Mouse (Mus musculus): ENCODE measurements around the gene Hoxb5. TPM values are rescaled to one million over a fixed set of nuclear protein-coding genes. Genes with fewer than 3 reads are reported as not detected.
A peak's percentile ranks its signal among the peaks of the same experiment; 100 is the strongest.

Gene Hoxb5
- total RNA-seq, 4 experiments from 2014 or later, result 0.29 to 0.49 (median 0.37) TPM

- DNase-seq (ENCODE audit: low spot score in 2 of 2), result no peak
Measured at GRCm38 (mm10) chr11:96286739-96287385, 16.3 kb upstream of the Hoxb5 start.

- DNase-seq (ENCODE audit: low spot score in 2 of 2), result no peak
Measured at GRCm38 (mm10) chr11:96287411-96287810, 15.7 kb upstream of the Hoxb5 start.

GRCm38 (mm10) chr11:96288455-96289221 is 14.5 kb upstream of the Hoxb5 start:
- no peak for DNase-seq (ENCODE audit: low spot score in 2 of 2)

- DNase-seq (ENCODE audit: low spot score in 2 of 2), result no peak
Measured at GRCm38 (mm10) chr11:96289293-96289692, 13.8 kb upstream of the Hoxb5 start.

- DNase-seq (ENCODE audit: low spot score in 2 of 2), result no peak
Measured at GRCm38 (mm10) chr11:96289837-96290236, 13.3 kb upstream of the Hoxb5 start.

DNA sequence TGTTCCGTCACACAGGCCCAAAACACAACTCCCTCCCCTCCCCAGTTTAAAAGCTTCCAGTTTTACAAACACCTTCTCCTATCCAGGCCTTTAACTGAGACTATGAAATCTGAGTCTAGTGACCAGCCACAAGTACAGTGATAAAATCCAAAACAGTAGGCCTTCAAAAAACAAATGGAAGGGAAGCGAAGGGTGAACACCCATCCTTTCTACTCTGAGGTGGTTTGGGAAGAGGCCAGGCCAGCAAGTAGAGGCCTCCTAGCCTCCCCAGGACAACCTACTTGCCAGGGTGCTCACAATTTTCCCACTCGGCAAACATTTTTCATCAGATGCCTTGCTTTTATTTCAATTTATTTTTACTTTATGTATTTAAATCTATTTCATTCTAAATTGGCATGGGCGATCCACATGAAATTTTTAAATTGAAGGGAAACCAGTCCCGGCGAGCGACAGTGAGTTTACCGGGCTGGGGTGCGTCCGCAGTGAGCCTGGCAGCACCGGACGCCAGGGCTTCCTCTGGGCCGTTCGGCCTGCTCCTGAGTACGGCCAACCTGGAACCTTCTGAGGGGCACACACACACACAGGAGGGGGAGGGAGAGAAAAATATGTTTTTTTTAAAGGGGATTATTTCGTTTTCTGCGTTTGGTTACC is 12.3 kb upstream of the Hoxb5 start:
- no peak for DNase-seq (ENCODE audit: low spot score in 2 of 2)

DNA sequence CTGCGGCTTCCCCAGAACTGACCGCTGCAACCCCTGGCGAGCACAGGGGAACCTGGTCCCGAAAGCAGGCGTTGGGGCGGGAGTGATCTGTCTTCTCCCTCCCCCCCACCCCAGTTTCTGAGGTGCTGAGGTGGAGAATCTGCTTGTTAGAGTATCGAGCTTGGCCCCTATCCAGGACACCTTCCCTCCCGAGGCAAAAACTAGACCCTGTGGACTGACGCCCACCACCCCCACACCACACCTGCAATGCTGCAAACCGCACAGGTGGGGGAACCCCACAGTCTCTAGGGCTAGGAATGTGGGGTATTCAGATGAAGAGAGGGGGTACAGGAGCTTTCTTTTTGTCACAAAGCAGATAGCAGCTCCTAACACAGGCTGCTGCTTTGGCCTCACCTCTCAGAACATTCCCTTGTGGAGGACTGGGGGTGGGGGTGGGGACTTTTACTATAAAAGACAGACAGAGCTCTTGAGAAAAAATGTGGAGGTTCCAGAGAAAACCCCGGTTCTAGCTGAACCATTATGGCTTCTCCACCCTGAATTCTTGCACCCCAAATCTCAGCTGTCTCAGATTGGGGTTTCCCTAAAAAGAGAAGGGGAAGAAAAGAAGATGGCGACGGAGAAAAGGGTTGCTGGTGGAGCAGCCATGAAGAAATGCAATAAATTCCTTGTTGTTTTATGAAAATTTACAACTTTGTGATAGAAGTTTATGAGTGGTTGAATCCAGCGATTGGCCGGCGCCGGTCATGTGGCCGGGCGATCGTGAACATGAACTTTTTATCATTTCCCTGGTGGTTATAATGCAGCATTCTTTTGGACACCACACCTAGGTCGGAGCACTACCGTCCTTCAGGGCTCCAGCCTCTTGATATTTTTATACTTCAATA is 11.2 kb upstream of the Hoxb5 start, which contains the start of gene Hoxb6:
Gene Hoxb6, plus strand, starts transcription at position 796 of the 884 bp plus-strand sequence.
- DNase-seq (ENCODE audit: low spot score in 2 of 2), result no peak

DNA sequence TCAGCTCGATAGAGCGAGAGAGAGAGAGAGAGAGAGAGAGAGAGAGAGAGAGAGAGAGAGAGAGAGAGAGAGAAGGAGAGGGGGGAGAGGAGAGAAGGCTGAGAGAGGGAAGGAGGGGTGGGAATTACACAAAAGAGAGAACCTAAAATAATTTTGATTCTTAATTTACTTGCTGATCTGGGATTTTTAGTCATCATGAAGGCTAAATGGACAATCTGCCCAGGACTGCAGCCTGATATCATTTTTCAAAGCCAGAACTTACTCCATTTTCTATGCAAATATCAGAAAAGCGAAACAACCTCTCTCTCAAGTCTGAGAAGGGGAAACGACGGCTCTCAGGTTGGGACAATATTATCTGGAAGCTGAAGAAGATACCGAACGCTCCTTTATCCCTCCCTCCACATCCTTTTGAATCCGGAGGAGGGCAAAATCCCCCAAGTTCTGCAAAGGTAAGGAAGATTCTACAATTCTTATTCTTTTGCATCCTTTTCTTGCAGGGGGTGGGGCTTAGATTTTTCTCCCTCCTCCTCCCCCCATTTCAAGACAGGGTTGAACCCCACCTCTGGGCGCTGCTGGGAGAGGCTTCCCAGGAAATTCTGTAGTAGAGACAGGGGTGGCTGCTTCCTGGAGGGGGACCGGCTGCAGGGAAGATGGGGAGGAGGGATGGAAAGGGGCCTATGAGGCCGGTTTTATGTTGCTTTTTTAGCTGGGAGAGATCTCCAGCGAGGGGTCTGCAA is 10.4 kb upstream of the Hoxb5 start:
- DNase-seq (ENCODE audit: low spot score in 2 of 2), result no peak

GRCm38 (mm10) chr11:96293302-96293921 is 9.7 kb upstream of the Hoxb5 start:
- no peak for DNase-seq (ENCODE audit: low spot score in 2 of 2)

GRCm38 (mm10) chr11:96294245-96295091 is 8.7 kb upstream of the Hoxb5 start:
- peak in 1 of 2 experiments; percentile 35 for DNase-seq (ENCODE audit: low spot score in 2 of 2)

DNA sequence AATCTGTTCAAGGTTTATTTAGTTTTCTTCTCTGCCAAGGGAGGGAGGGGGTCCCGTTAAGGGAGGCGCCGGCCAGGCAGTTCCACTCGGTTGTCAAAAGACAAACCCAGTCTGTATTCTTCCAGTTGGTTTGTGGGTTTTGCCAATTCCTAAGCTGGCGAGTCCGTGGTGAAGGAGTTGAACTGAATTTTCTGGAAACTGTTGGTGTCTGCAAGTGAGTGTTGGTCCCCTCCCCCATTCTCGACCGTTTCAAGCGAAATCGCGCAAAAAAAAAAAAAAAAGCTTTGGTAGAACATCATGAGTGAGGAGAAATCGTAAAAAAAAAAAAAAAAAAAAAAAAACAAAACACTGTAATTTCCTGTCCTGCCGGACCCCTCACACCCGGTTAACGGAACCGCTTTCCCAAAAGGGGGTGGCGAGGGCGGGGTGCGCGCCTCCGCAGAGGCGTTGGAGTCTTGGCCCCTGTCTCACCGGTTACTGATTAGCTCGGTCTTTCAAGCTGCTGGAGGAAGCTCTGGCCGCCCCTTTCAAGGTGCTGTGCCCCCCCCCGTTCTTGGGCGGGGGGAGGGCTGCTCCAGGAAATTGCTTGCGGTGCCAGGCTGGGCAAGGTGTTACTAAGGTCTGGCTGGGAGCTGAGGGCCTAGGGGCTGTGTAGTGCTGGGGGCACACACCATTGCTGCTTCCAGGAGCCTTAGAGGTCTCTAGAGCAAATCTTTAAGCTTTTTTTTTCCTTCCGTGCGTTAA is 7.9 kb upstream of the Hoxb5 start:
- DNase-seq (ENCODE audit: low spot score in 2 of 2), result no peak

DNA sequence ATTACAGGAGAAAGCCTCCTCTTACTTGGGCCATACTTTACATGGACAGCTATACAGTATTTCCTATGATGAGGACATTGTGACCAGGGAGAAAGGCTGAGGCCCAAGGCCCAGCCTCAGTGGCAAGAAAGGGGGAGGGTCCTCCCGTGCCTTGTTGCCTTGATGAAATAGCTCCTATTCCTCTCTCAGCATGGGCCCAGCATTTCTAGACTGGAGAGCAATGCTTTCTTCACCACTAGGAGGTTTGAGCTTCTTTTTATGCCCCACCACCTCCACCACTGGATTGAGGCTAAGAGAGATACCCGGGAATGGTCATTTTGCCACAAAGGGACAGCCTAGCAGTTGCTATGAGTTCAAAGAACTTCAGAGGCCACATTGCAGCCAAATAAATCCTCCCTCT is 6.1 kb upstream of the Hoxb5 start:
- DNase-seq (ENCODE audit: low spot score in 2 of 2), result no peak

- no peak for DNase-seq (ENCODE audit: low spot score in 2 of 2)
Measured at GRCm38 (mm10) chr11:96297428-96297827, 5.7 kb upstream of the Hoxb5 start.

DNA sequence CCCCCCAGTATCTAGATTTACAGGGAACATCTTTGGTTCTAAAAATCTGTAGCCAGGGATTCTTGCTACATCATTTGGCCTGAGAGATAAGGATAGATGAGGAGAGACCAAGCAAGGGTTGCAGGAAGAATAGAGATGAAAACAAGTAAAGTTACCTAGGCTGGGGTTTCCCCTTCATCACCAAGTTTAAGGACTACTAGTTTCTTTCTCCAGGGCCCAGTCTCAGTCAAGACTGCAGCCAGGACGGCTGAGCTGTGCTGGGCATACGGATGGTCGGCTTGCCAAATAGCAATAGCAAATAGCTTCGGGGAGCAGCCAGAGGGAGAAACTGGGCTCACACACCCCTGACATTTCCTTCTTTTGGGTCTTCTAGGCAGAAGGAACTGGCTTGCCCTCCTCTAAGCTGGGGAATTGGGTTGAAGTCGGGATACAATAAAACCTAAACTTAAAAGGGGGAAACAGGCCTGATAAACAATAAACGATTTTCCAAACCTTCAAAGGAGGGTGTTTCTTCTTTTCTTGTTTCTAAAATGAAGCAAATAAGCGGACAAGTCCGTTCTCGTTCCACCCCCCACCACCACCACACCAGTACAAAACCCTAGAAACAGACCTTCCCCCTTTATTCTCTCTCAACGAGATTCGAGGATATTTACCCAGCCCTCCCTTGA is 5.0 kb upstream of the Hoxb5 start:
- no peak for DNase-seq (ENCODE audit: low spot score in 2 of 2)

DNA sequence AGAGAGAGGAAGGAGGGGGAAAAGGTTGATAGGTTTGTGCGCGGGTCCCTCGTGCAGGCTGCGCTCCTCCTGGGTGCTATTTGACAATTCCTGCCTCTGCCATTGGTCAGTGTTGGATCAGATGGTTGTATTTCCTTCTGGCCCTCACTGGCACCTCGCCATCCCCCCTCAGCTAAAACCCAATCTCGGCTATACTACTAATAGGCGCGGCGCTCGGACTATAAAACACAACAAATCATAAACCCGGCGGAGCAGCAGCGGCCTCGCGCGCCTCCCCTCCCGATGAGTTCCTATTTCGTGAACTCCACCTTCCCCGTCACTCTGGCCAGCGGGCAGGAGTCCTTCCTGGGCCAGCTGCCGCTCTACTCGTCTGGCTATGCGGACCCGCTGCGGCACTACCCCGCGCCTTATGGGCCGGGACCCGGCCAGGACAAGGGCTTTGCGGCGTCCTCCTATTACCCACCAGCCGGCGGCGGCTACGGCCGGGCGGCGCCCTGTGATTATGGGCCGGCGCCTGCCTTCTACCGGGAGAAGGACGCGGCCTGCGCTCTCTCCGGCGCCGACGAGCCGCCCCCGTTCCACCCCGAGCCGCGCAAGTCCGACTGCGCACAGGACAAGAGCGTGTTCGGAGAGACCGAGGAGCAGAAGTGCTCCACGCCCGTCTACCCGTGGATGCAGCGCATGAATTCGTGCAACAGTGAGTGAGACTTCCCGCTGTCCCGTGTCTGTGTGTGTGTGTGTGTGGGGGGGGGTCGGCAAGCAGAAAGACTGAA is 4.1 kb upstream of the Hoxb5 start:
- DNase-seq (ENCODE audit: low spot score in 2 of 2), result no peak

DNA sequence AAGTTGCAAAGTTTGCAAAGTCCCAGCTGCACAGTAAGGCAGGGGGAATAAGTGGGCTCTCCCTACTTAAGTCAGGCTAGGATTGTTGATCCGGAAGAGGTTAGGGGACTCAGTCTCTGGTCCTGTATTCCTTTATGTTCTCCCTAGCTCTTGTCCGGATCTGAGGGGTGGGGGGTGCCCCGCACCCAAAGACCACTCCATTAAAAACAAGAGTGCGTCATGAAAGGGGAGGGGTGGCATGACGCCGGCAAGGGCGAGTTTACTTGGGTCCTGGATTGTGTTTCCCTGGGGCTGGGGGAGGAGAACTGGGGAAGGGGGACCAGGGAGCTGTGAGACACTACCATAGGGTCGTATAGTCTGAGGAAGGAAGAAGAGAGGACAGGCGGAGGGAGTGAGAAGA is 3.4 kb upstream of the Hoxb5 start:
- no peak for DNase-seq (ENCODE audit: low spot score in 2 of 2)

GRCm38 (mm10) chr11:96300354-96301063 is 2.6 kb upstream of the Hoxb5 start:
- no peak for DNase-seq (ENCODE audit: low spot score in 2 of 2)
